Mouse (Mus musculus) retina, postnatal 1 day (tissue): ENCODE results near the gene Ice2.

ENCODE experiments used
- DNase-seq: peaks from one replicate; pipeline ENCODE4 v3.0.0-alpha.2; 2012

The Ice2 gene

GRCm38 (mm10) chr9:69419476-69419875, 21.8 kb downstream of the Ice2 start:
- peak; percentile 14 for DNase-seq

- DNase-seq: no peak
Observed at GRCm38 (mm10) chr9:69430531-69430930, 32.8 kb downstream of the Ice2 start.

- no peak for DNase-seq
Observed at GRCm38 (mm10) chr9:69431863-69432555, 34.3 kb downstream of the Ice2 start.

- DNase-seq: no peak
Observed at GRCm38 (mm10) chr9:69435194-69435593, 37.5 kb downstream of the Ice2 start.

GRCm38 (mm10) chr9:69435662-69436061, 38.0 kb downstream of the Ice2 start:
- no peak for DNase-seq

GRCm38 (mm10) chr9:69439805-69440357, 42.2 kb downstream of the Ice2 start:
- no peak for DNase-seq

- no peak for DNase-seq
Observed at GRCm38 (mm10) chr9:69442471-69443038, 44.8 kb downstream of the Ice2 start.

- DNase-seq: no peak
Observed at GRCm38 (mm10) chr9:69443203-69443602, 45.5 kb downstream of the Ice2 start.

GRCm38 (mm10) chr9:69448801-69449200, 51.1 kb downstream of the Ice2 start:
- DNase-seq: no peak

- DNase-seq: no peak
Observed at GRCm38 (mm10) chr9:69450636-69451035, 52.9 kb downstream of the Ice2 start.

- no peak for DNase-seq
Observed at GRCm38 (mm10) chr9:69451886-69452810, 54.4 kb downstream of the Ice2 start.

GRCm38 (mm10) chr9:69453066-69453900, 55.6 kb downstream of the Ice2 start, which contains the start of gene Anxa2:
Anxa2 (plus strand) TSS chr9:69453620.
- peak; percentile 85 for DNase-seq

- DNase-seq: peak; percentile 25
Observed at GRCm38 (mm10) chr9:69453901-69454666, 56.4 kb downstream of the Ice2 start.

- DNase-seq: no peak
Observed at GRCm38 (mm10) chr9:69454691-69455090, 57.0 kb downstream of the Ice2 start.

GRCm38 (mm10) chr9:69455391-69455790, 57.7 kb downstream of the Ice2 start:
- no peak for DNase-seq

- no peak for DNase-seq
Observed at GRCm38 (mm10) chr9:69456406-69457075, 58.8 kb downstream of the Ice2 start.

- DNase-seq: no peak
Observed at GRCm38 (mm10) chr9:69457143-69457542, 59.4 kb downstream of the Ice2 start.

- DNase-seq: no peak
Observed at GRCm38 (mm10) chr9:69457747-69458625, 60.3 kb downstream of the Ice2 start.

GRCm38 (mm10) chr9:69458982-69459381, 61.3 kb downstream of the Ice2 start:
- no peak for DNase-seq

- no peak for DNase-seq
Observed at GRCm38 (mm10) chr9:69459876-69460275, 62.2 kb downstream of the Ice2 start.
